Mouse (Mus musculus) thymus, adult 2 months (tissue): ENCODE data around the gene Fank1. TPM values are rescaled to one million over a fixed set of nuclear protein-coding genes. Genes with fewer than 3 reads are reported as not detected.

ENCODE experiments used
- DNase-seq: peaks from one replicate; pipeline ENCODE4 v3.0.0; 2021
- H3K27ac ChIP-seq: fragments of 200-500 bp; 2 replicates; pipeline ENCODE4 v1.5.1; 2012; ENCODE audit warnings: low read length, control low read depth; ENCODE audit not compliant: control insufficient read depth, insufficient read depth
- H3K27me3 ChIP-seq: fragments of 200-500 bp; 2 replicates; pipeline ENCODE4 v1.6.1; 2012; ENCODE audit warnings: mild to moderate bottlenecking, low read length, moderate library complexity, mixed read lengths; ENCODE audit not compliant: control insufficient read depth, insufficient read depth
- H3K36me3 ChIP-seq: fragments of 200-500 bp; 2 replicates; pipeline ENCODE4 v1.6.1; 2012; ENCODE audit warnings: mild to moderate bottlenecking, low read length, moderate library complexity; ENCODE audit not compliant: control insufficient read depth, insufficient read depth
- H3K4me1 ChIP-seq: fragments of 200-500 bp; replicated peaks from 2 replicates; pipeline ENCODE4 v1.6.1; 2012; ENCODE audit warnings: low read length; ENCODE audit not compliant: control insufficient read depth, insufficient read depth
- H3K4me3 ChIP-seq: fragments of 200-500 bp; 2 replicates; pipeline ENCODE4 v1.5.1; 2012; ENCODE audit warnings: mild to moderate bottlenecking, low read length, control low read depth, moderate library complexity; ENCODE audit not compliant: control insufficient read depth, insufficient read depth
- CTCF ChIP-seq: fragments of 200-500 bp; IDR thresholded peaks from 2 replicates; pipeline ENCODE4 v1.5.1; 2012; ENCODE audit warnings: mild to moderate bottlenecking, control low read depth, low read length, moderate library complexity, borderline replicate concordance; ENCODE audit not compliant: control insufficient read depth, poor library complexity, insufficient read depth; ENCODE audit errors: extremely low read depth
- POLR2A ChIP-seq: fragments of 200-500 bp; IDR thresholded peaks from 2 replicates; pipeline ENCODE4 v1.6.1; 2012; ENCODE audit warnings: mild to moderate bottlenecking, low read length, control low read depth, moderate library complexity; ENCODE audit not compliant: control insufficient read depth, poor library complexity, insufficient read depth; ENCODE audit errors: extremely low read depth
- WGBS: fragments of 180-500 bp; shearing (Covaris S2); methylation state at CpG from one replicate; pipeline ENCODE4 v1.1.7; 2018; 5-methylcytosine and 5-hydroxymethylcytosine counted together
- polyA plus RNA-seq: library from polyadenylated mRNA; depleted of rRNA; stranded (reverse); fragments of >200 nt; gene quantifications from 2 replicates; pipeline ENCODE4 v1.2.3, GENCODE M21; 2012; rRNA removed

Fank1 gene
- 0.08 and 0.32 TPM in 2 replicates for polyA plus RNA-seq

- TF ChIP-seq POLR2A (peak; percentile 48), CTCF (no peak)
- peaks cover 7% of the 10 kb centered on the region for H3K4me1 ChIP-seq
- DNase-seq = peak; percentile 89
- under 1% methylated on average over 45 of the region's 45 CpGs for WGBS
- peak within 1 kb of the TSS; percentile 87 for H3K4me3 ChIP-seq
- no peak within 1 kb of the TSS for H3K27ac ChIP-seq
- no peaks in the 10 kb centered on the region for H3K36me3 ChIP-seq
- no peaks in the 10 kb centered on the region for H3K27me3 ChIP-seq
Measured at GRCm38 (mm10) chr7:133776626-133776996, at the start of gene Fank1. TSS of gene Fank1 (plus strand) at chr7:133776861.

- Histone ChIP-seq H3K4me1 (no peaks in the 10 kb centered on the region), H3K36me3 (peaks cover 10% of the 10 kb centered on the region; the same call in 1 of the 2 replicates), H3K27me3 (no peaks in the 10 kb centered on the region), H3K4me3 (no peak overlapping the region), H3K27ac (no peak overlapping the region)
- WGBS = 88% methylated on average over 6 of the region's 6 CpGs
- TF ChIP-seq CTCF (no peak), POLR2A (no peak)
- no peak for DNase-seq
Measured at GRCm38 (mm10) chr7:133727027-133727426, 49.6 kb upstream of the Fank1 start.

- no peak overlapping the region for H3K27ac ChIP-seq
- H3K4me1 ChIP-seq = no peaks in the 10 kb centered on the region
- TF ChIP-seq POLR2A (no peak), CTCF (no peak)
- WGBS = 97% methylated on average over 5 of the region's 5 CpGs
- no peak overlapping the region for H3K4me3 ChIP-seq
- H3K36me3 ChIP-seq = peaks cover 8% of the 10 kb centered on the region
- no peak for DNase-seq
- no peaks in the 10 kb centered on the region for H3K27me3 ChIP-seq
Measured at GRCm38 (mm10) chr7:133729351-133729750, 47.3 kb upstream of the Fank1 start.

DNA sequence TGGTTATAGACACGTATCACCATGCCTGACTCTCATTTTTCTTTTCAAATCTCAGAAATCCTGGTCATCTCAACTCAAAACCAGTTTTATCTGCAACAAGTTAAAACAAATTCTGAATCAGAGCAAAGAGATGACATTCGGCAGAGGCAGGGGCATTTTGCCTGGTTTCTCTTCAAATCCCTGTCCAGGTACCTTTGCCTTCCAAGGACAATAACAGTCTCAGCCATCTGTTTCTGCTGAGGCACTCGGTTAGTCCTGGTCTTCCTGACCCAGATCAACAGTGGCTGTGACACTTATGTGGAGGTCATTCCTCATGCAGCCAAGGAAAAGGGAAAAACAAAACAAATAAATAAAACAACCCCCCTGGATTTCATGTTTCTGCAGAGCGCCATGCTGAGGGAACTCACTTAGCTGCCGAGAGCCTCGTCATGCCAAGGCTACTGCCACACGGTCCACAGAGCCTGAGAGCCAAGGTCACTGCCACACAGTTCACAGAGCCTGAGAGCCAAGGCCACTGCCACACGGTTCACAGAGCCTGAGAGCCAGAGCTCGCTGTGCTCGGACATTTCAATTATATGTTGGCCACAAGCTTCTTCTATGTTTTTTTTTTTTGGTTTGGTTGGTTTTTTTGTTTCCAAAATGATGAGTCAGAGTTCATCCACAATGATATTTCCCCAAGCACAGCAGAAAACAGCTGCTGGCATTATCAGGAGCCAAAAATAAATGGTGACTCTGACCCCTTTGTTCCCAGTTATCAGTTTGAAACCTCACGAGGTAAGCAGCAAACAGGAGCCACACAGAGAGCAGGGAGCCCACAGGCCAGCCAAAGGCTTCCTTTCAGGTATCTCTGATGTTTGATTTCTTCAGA is 46.1 kb upstream of the Fank1 start:
- Histone ChIP-seq H3K36me3 (peaks cover 5% of the 10 kb centered on the region), H3K4me1 (no peaks in the 10 kb centered on the region), H3K27me3 (no peaks in the 10 kb centered on the region), H3K4me3 (no peak overlapping the region), H3K27ac (no peak overlapping the region)
- TF ChIP-seq POLR2A (no peak), CTCF (no peak)
- WGBS = 85% methylated on average over 11 of the region's 11 CpGs
- DNase-seq = no peak

DNA sequence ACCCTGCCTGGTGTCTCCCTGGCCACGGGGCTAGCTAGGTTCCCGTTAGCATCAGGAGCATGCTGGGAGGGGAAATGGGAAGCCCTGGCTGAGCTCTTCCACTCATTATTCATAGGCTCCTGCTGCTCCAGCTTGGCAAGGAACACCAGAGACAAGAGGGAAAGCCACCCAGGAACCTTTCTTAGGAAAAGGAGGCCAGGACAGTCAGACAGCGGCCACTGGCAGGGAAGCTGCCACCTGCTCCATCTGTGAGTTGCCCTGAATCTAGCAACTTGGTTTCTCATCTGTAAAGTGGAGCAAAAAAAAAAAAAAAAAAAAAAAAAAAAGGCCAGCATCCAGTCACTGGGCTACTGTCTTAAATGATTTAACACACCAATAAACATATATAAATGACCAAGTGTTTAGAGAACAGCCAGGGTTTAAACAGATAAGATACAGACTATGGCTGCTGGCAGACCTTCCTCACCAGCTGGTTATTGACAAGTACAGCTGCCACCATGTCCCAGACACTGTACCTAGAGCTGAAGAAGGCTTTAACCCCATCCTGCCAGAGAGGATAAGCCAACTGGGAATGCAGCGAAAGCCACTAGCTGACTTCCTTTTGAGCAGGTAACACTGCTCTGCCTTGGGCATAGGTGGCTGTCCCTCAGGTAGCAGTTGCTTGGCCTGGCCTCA is 44.6 kb upstream of the Fank1 start:
- Histone ChIP-seq H3K27ac (no peak overlapping the region), H3K27me3 (no peaks in the 10 kb centered on the region), H3K4me1 (no peaks in the 10 kb centered on the region), H3K36me3 (peaks cover 5% of the 10 kb centered on the region), H3K4me3 (no peak overlapping the region)
- TF ChIP-seq CTCF (no peak), POLR2A (no peak)
- no peak for DNase-seq
- 94% methylated on average over 4 of the region's 4 CpGs for WGBS

GRCm38 (mm10) chr7:133740558-133740957 is 36.1 kb upstream of the Fank1 start:
- WGBS = 82% methylated on average over 7 of the region's 7 CpGs
- no peaks in the 10 kb centered on the region for H3K27me3 ChIP-seq
- no peaks in the 10 kb centered on the region; the same call in 1 of the 2 replicates for H3K36me3 ChIP-seq
- H3K4me3 ChIP-seq = no peak overlapping the region
- DNase-seq = no peak
- TF ChIP-seq POLR2A (no peak), CTCF (no peak)
- H3K27ac ChIP-seq = no peak overlapping the region
- no peaks in the 10 kb centered on the region for H3K4me1 ChIP-seq
